Mouse (Mus musculus) inflammation-experienced regulatory T-cells, adult 16 weeks (primary cell): ENCODE measurements around the gene Ppp6r1. TPM values are rescaled to one million over a fixed set of nuclear protein-coding genes. Genes with fewer than 3 reads are reported as not detected.

Source experiments
- polyA plus RNA-seq: library from polyadenylated mRNA; unstranded; fragments of 100-300 nt; shearing (Covaris generic); gene quantifications from one replicate; pipeline ENCODE4 v1.2.1, GENCODE M21; 2017

The Ppp6r1 gene
- polyA plus RNA-seq = 33.7 TPM

GRCm38 (mm10) chr7:4658912-4659551 lies at the start of gene Ppp6r1:
Gene Ppp6r1, minus strand, starts transcription at chr7:4659019.

DNA sequence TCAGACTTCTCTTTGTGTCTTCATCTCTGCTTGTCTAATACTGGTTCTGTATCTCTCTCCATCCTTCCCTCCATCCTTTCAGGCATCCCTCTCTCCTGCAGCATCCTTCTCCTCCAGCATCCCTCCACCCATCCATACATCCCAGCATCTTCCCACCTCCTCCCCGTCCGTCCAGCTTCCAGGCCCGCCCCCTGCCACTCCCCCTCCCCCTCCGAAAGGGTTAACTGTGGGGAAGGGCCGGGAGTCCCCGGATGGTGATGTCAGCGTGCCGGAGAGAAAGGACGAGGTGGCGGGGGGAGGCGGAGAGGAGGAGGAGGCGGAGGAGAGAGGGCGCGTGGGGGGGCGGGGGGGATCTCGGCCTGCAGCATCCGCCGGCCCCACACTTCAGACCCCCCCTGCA lies 31.6 kb upstream of the Ppp6r1 start, which contains the start of gene Brsk1:
TSS of gene Brsk1 (plus strand) at position 218 of the 400 bp plus-strand sequence.

DNA sequence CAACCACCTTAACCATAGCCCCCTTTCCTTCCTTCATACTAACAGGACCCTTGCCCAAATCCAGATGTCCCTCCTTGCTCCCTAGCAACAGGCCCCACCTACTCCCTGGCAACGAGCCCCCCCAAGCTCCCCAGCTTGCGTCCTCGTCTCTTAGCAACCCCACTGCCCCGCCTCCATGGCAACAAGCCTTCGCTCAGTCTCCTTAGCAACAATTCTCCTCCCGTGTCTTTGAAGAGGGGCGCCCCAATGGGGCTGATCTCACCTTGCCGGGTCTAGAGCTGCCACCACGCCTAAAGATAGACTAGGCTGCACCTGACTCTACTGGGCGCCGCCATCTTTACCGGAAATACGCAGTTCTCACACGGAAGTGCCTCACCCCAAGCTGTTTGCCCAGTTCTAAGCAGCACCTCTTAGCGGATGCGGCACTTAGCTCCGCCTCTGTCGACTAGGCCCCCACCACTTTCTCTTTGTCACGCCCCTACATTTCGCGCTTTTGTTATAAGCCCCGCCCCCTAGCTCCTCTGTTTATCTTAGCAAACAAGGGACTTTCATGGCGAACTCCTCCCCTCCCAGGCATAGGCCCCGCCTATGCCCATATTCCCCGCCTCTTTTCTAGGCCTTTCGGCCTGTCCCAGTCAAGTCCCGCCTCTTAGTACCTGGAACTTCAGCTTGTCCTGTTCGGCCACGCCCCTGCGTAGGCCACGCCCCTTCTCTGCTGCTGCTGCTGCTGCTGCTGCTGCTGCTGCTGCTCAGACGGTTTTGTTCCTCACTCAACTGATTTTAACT lies 26.0 kb upstream of the Ppp6r1 start, which contains the start of gene Hspbp1:
TSS of gene Hspbp1 (minus strand) at position 437 of the 786 bp plus-strand sequence.

GRCm38 (mm10) chr7:4631031-4631430 lies 27.8 kb downstream of the Ppp6r1 start, which contains the start of gene Tmem86b:
Gene Tmem86b, minus strand, starts transcription at chr7:4631422.

DNA sequence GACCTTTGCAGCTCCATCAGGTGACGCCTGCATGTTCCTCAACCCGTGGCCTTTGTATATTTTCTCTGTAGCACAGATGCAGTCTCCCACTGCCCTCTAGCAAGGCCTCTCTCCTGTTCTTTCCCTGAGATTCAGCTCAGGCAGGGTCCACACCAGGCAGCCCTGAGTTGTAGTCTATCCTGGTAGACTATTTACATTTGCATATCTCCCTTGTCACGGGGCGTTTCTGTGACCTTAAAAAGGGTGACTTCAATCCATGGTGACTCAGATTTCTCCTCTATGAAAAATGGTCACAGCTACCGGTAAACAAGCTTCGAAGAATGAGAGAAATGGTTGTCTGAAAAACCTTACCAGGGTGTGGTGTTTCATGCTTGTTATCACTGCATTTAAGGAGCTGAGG lies 54.9 kb downstream of the Ppp6r1 start, which contains the start of gene Ptprh:
TSS of gene Ptprh (minus strand) at position 169 of the 400 bp plus-strand sequence.

Other genes starting within 250 kb of the Ppp6r1 start
- gene Rdh13, start 213.4 kb downstream of the Ppp6r1 start, polyA plus RNA-seq = 5.8 TPM
- 22.3 TPM for gene Eps8l1, start 198.3 kb downstream of the Ppp6r1 start, polyA plus RNA-seq
- 24.9 TPM for gene Ppp1r12c, start 157.3 kb downstream of the Ppp6r1 start, polyA plus RNA-seq
- gene Tnnt1, start 142.6 kb downstream of the Ppp6r1 start, polyA plus RNA-seq = 5.5 TPM
- 2.8 TPM for gene Tnni3, start 134.8 kb downstream of the Ppp6r1 start, polyA plus RNA-seq
- 1.7 TPM for gene Dnaaf3, start 126.6 kb downstream of the Ppp6r1 start, polyA plus RNA-seq
- 0.55 TPM for gene Syt5, start 111.5 kb downstream of the Ppp6r1 start, polyA plus RNA-seq
- not detected for gene Ptprh, start 55.0 kb downstream of the Ppp6r1 start, polyA plus RNA-seq
- gene Tmem86b, start 27.6 kb downstream of the Ppp6r1 start, polyA plus RNA-seq = 4.2 TPM
- gene Hspbp1, start 26.0 kb upstream of the Ppp6r1 start, polyA plus RNA-seq = 79.2 TPM
- gene Brsk1, start 31.6 kb upstream of the Ppp6r1 start, polyA plus RNA-seq = 0.59 TPM
- gene Tmem150b, start 66.2 kb upstream of the Ppp6r1 start, polyA plus RNA-seq = 0.13 TPM
- 52.5 TPM for gene Kmt5c, start 81.1 kb upstream of the Ppp6r1 start, polyA plus RNA-seq
- gene Cox6b2, start 94.1 kb upstream of the Ppp6r1 start, polyA plus RNA-seq = 3.0 TPM
- gene Fam71e2, start 112.3 kb upstream of the Ppp6r1 start, polyA plus RNA-seq = not detected
- not detected for gene Il11, start 123.8 kb upstream of the Ppp6r1 start, polyA plus RNA-seq
- not detected for gene Tmem190, start 123.9 kb upstream of the Ppp6r1 start, polyA plus RNA-seq
- 0.45 TPM for gene Tmem238, start 130.6 kb upstream of the Ppp6r1 start, polyA plus RNA-seq
- gene Rpl28, start 133.9 kb upstream of the Ppp6r1 start, polyA plus RNA-seq = 275 TPM
- 111 TPM for gene Ube2s, start 153.6 kb upstream of the Ppp6r1 start, polyA plus RNA-seq
- not detected for gene Shisa7, start 185.7 kb upstream of the Ppp6r1 start, polyA plus RNA-seq
- gene Isoc2b, start 211.2 kb upstream of the Ppp6r1 start, polyA plus RNA-seq = 46.1 TPM
- gene Isoc2a, start 218.1 kb upstream of the Ppp6r1 start, polyA plus RNA-seq = 0.68 TPM
- not detected for gene Gm36210, start 247.5 kb upstream of the Ppp6r1 start, polyA plus RNA-seq